Mouse (Mus musculus) cerebellum, adult 2 months (tissue): ENCODE measurements around the gene Hoxb4.

ENCODE experiments used
- CTCF ChIP-seq: fragments of 200-500 bp; IDR thresholded peaks from 2 replicates; pipeline ENCODE4 v1.5.1; 2011; ENCODE audit warnings: low read depth, mild to moderate bottlenecking, control low read depth, low read length, moderate library complexity, borderline replicate concordance; ENCODE audit not compliant: insufficient read depth
- POLR2A ChIP-seq: fragments of 200-500 bp; IDR thresholded peaks from 2 replicates; pipeline ENCODE4 v1.6.1; 2011; ENCODE audit warnings: low read length, control low read depth, borderline replicate concordance; ENCODE audit not compliant: insufficient read depth

DNA sequence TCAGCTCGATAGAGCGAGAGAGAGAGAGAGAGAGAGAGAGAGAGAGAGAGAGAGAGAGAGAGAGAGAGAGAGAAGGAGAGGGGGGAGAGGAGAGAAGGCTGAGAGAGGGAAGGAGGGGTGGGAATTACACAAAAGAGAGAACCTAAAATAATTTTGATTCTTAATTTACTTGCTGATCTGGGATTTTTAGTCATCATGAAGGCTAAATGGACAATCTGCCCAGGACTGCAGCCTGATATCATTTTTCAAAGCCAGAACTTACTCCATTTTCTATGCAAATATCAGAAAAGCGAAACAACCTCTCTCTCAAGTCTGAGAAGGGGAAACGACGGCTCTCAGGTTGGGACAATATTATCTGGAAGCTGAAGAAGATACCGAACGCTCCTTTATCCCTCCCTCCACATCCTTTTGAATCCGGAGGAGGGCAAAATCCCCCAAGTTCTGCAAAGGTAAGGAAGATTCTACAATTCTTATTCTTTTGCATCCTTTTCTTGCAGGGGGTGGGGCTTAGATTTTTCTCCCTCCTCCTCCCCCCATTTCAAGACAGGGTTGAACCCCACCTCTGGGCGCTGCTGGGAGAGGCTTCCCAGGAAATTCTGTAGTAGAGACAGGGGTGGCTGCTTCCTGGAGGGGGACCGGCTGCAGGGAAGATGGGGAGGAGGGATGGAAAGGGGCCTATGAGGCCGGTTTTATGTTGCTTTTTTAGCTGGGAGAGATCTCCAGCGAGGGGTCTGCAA is 25.3 kb upstream of the Hoxb4 start:
- TF ChIP-seq CTCF (no peak), POLR2A (no peak)
